Mouse (Mus musculus): Measurements from ENCODE around the gene Gm6710. TPM values are rescaled to one million over a fixed set of nuclear protein-coding genes. Genes with fewer than 3 reads are reported as not detected.

Gm6710 gene
- polyA plus RNA-seq (2012; rRNA removed): 0.29 TPM in 1 of 2 replicates, not detected in the other

GRCm38 (mm10) chr2:175869024-175869423, at the start of gene Gm6710:
Gene Gm6710, plus strand, starts transcription at chr2:175869219.

Other genes starting within 250 kb of the Gm6710 start
- not detected in 2 replicates for gene Gm11007, start 225.2 kb upstream of the Gm6710 start, polyA plus RNA-seq (2012; rRNA removed)
- not detected in 2 replicates for gene Zfp969, start 165.6 kb upstream of the Gm6710 start, polyA plus RNA-seq (2012; rRNA removed)
- not detected in 2 replicates for gene Gm2007, start 127.7 kb upstream of the Gm6710 start, polyA plus RNA-seq (2012; rRNA removed)
- not detected in 2 replicates for gene Gm14288, start 68.1 kb upstream of the Gm6710 start, polyA plus RNA-seq (2012; rRNA removed)
- gene Zfp966, start 61.9 kb downstream of the Gm6710 start, polyA plus RNA-seq (2012; rRNA removed): not detected in 2 replicates
- gene Gm2026, start 96.1 kb downstream of the Gm6710 start, polyA plus RNA-seq (2012; rRNA removed): not detected in 2 replicates

Measured in stomach, adult 2 months (tissue).